ENCODE assay signal across 9 mouse cellular contexts in the genomic region with DNA sequence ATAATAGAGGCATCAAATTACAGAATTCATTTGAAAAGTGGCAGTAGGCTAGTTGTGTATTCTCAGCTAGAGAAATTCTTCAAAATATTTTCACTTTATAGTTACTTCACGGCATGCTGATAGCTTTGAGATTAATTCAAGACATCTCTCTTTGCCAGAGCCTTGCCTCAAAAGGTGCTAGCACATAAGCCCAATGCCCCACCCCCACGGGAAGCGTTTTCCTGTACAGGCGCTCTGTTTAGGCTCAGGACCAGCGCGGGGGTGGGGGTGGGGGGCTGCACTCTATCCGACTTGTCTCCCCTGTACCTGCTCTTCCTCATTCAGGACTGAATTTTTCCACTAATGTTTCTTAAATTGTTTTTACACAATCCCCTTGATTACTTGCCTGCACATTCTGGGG. TPM values are rescaled to one million over a fixed set of nuclear protein-coding genes. Genes with fewer than 3 reads are reported as not detected.
DNase-seq lines count a peak whose midpoint lies in the region; ATAC-seq lines count a peak whose summit lies in the region.
"Had no signal": no experiment of that assay in that cellular context is flagged by ENCODE, and none has a peak within 500 bp of the region (broad histone marks: within the 10 kb centered on the region; RNA-seq: fewer than 3 reads in every experiment).

No protein-coding gene starts in this region.

- peak overlapping the region; percentile 72 for H3K27ac ChIP-seq in kidney, embryonic 15.5 days
- H3K27ac ChIP-seq in embryonic facial prominence, embryonic 10.5 days (replicated peaks): no peak overlapping the region
- H3K27ac ChIP-seq in intestine, embryonic 15.5 days: peak overlapping the region; percentile 75

- H3K9ac ChIP-seq in kidney, embryonic 15.5 days: no peak overlapping the region
- peak overlapping the region; percentile 23; the same call in 1 of the 2 replicates for H3K9ac ChIP-seq in intestine, embryonic 15.5 days

- 4% methylated on average over 7 of the region's 7 CpGs for WGBS in kidney, embryonic 15.5 days
- WGBS in embryonic facial prominence, embryonic 10.5 days: under 1% methylated on average over 7 of the region's 7 CpGs
- 0% methylated on average over 7 of the region's 7 CpGs for WGBS in intestine, embryonic 15.5 days

- no peaks in the 10 kb centered on the region for H3K9me3 ChIP-seq in kidney, embryonic 15.5 days (replicated peaks)
- H3K9me3 ChIP-seq in embryonic facial prominence, embryonic 10.5 days: no peaks in the 10 kb centered on the region
- no peaks in the 10 kb centered on the region for H3K9me3 ChIP-seq in intestine, embryonic 15.5 days

- peak overlapping the region; percentile 94 for H3K4me2 ChIP-seq in kidney, embryonic 15.5 days
- peak overlapping the region; percentile 78 for H3K4me2 ChIP-seq in intestine, embryonic 15.5 days (replicated peaks)

- ATAC-seq in kidney, embryonic 15.5 days (replicated peaks; ENCODE audit: low FRiP score): no peak
- no peak for ATAC-seq in intestine, embryonic 15.5 days

- no peaks in the 10 kb centered on the region for H3K36me3 ChIP-seq in kidney, embryonic 15.5 days
- H3K36me3 ChIP-seq in embryonic facial prominence, embryonic 10.5 days (replicated peaks): no peaks in the 10 kb centered on the region
- H3K36me3 ChIP-seq in intestine, embryonic 15.5 days: no peaks in the 10 kb centered on the region

- peaks cover 44% of the 10 kb centered on the region for H3K27me3 ChIP-seq in kidney, embryonic 15.5 days
- peaks cover 65% of the 10 kb centered on the region for H3K27me3 ChIP-seq in embryonic facial prominence, embryonic 10.5 days (replicated peaks; ENCODE audit: low read depth, poor library complexity, severe bottlenecking)
- peaks cover 12% of the 10 kb centered on the region for H3K27me3 ChIP-seq in intestine, embryonic 15.5 days (replicated peaks)

- peak overlapping the region; percentile 64 for H3K4me3 ChIP-seq in kidney, embryonic 15.5 days (replicated peaks)
- H3K4me3 ChIP-seq in embryonic facial prominence, embryonic 10.5 days: peak overlapping the region; percentile 65
- peak overlapping the region; percentile 61 for H3K4me3 ChIP-seq in intestine, embryonic 15.5 days (replicated peaks)
- H3K4me3 ChIP-seq: erythroblast, embryonic 14.5 days had no signal

- no peak for DNase-seq in kidney, adult 11 months
- peak; percentile 68 for DNase-seq in embryonic facial prominence, embryonic 10.5 days (ENCODE audit: low spot score)
- DNase-seq in retina, postnatal 1 day: peak; percentile 32
- DNase-seq in adrenal gland, adult 2 months: no peak
- DNase-seq in left cerebral cortex, adult 18-20 months (ENCODE audit: low spot score in 2 of 2): no peak
- no peak for DNase-seq in urinary bladder, adult 18-20 months (ENCODE audit: low spot score in 2 of 2)

- H3K4me1 ChIP-seq in kidney, embryonic 15.5 days: peaks cover 39% of the 10 kb centered on the region
- H3K4me1 ChIP-seq in embryonic facial prominence, embryonic 10.5 days: peaks cover 42% of the 10 kb centered on the region
- H3K4me1 ChIP-seq in intestine, embryonic 15.5 days (replicated peaks): peaks cover 7% of the 10 kb centered on the region

RNA-seq across cellular contexts. Expression of a gene that starts 1.3 kb away (rescaled TPM):
- 20.0 and 21.7 TPM in 2 replicates for polyA plus RNA-seq in kidney, embryonic 15.5 days (2015; fragmentation: Nextera tagmentation; extraction: Ambion mirVana)
- 5.6 and 9.0 TPM in 2 replicates for polyA plus RNA-seq in embryonic facial prominence, embryonic 10.5 days (2016; fragmentation: Nextera tagmentation; extraction: Ambion mirVana)
- 35.9 and 37.9 TPM in 2 replicates for polyA plus RNA-seq in intestine, embryonic 15.5 days (2015; fragmentation: Nextera tagmentation; extraction: Ambion mirVana)
- total RNA-seq in adrenal gland, adult 2 months (2021): 1 to 10 TPM in 1 of 2 experiments, under 1 TPM in 1; 0.86 to 2.1 TPM
- 1.1 and 1.2 TPM in 2 replicates for polyA plus RNA-seq in adrenal gland, adult 2 months (2012; rRNA removed)
- total RNA-seq in left cerebral cortex, adult 18-20 months (2021): 10 to 100 TPM; 11.1 to 15.4 TPM
- polyA plus RNA-seq: erythroblast, embryonic 14.5 days had no signal

Comparison
In these comparisons a context has a peak if more than half of its experiments do, and no peak if none do; other contexts are left out.
1. DNase-seq: peak in embryonic facial prominence, embryonic 10.5 days (single experiment) and retina, postnatal 1 day (single experiment); none in kidney, adult 11 months (single experiment), adrenal gland, adult 2 months (single experiment), left cerebral cortex, adult 18-20 months (0 of 2) and urinary bladder, adult 18-20 months (0 of 2).
2. Peak in every context shown above with its lines, with median percentiles within 50 percentile points of each other: H3K4me3 ChIP-seq.